Mouse (Mus musculus): ENCODE measurements at regions not wholly inside any gene's neighbourhood (a gene's known extent, or its start where the extent isn't known, plus 50 kb on each side); places are given as distances from the start of the nearest gene placed in this dataset.

DNA sequence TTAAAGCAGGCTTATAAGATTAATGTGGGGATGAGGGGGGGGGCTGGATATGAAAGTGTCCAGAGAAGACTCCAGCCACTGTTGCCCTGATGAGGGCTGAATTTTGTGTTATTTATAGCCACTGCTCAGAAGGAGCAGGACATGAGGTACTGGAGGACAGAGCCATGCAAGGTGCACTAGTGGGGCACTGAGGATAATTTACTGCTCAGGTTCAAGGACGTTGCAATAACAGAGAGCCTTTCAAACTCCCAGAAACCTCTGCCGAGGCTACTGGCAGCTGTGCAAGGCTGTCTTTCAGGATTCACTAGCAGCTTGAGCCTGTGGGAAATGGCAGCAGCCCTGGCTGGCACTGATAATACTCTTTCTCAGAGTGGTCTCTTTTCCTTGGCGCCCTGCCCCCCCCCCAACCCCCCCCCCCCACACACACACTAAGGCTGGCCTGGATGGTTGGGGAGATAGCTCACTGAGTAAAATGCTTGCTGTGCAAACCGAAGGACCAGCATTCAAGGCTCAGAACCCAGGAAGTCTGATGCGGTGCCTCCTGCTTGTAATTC lies 416.7 kb upstream of the Ercc4 start:
- TF ChIP-seq EP300 (IDR thresholded peaks at IDR 0.05; ENCODE audit: low read depth) = no peak
- no peak for TF ChIP-seq CTCF (IDR thresholded peaks at IDR 0.05; ENCODE audit: low read depth)
- WGBS = 30% methylated on average over 4 of the region's 5 CpGs

GRCm38 (mm10) chr16:12693346-12693745 lies 416.1 kb upstream of the Ercc4 start:
- H3K4me2 ChIP-seq (ENCODE audit: low read depth, low read length) = no peak overlapping the region
- no peak for ATAC-seq (ENCODE audit: insufficient read depth, low read depth)
- DNase-seq (ENCODE audit: low spot score) = no peak
- H3K9ac ChIP-seq (replicated peaks; ENCODE audit: low read depth, low read length) = no peak overlapping the region
- no peak overlapping the region for H3K4me3 ChIP-seq (ENCODE audit: low read depth, low read length)
- no peak overlapping the region for H3K27ac ChIP-seq (ENCODE audit: low read depth)
- H3K36me3 ChIP-seq (replicated peaks; ENCODE audit: control insufficient read depth, insufficient read depth, low read length) = no peaks in the 10 kb centered on the region
- TF ChIP-seq CTCF (IDR thresholded peaks at IDR 0.05; ENCODE audit: low read depth) = no peak
- TF ChIP-seq EP300 (IDR thresholded peaks at IDR 0.05; ENCODE audit: low read depth) = no peak
- 73% methylated on average over 7 of the region's 7 CpGs for WGBS
- peaks cover 10% of the 10 kb centered on the region; the same call in 1 of the 2 replicates for H3K4me1 ChIP-seq (ENCODE audit: control insufficient read depth, insufficient read depth)
- H3K27me3 ChIP-seq (ENCODE audit: control insufficient read depth, insufficient read depth, low read length) = no peaks in the 10 kb centered on the region
- H3K9me3 ChIP-seq (replicated peaks; ENCODE audit: control insufficient read depth, low read length) = no peaks in the 10 kb centered on the region

More for the DNA sequence above, 416.7 kb upstream of the Ercc4 start:
- H3K27ac ChIP-seq (ENCODE audit: low read depth) = no peak overlapping the region
- H3K36me3 ChIP-seq (replicated peaks; ENCODE audit: control insufficient read depth, insufficient read depth, low read length) = no peaks in the 10 kb centered on the region
- H3K27me3 ChIP-seq (ENCODE audit: control insufficient read depth, insufficient read depth, low read length) = no peaks in the 10 kb centered on the region
- H3K9ac ChIP-seq (replicated peaks; ENCODE audit: low read depth, low read length) = no peak overlapping the region
- no peaks in the 10 kb centered on the region for H3K9me3 ChIP-seq (replicated peaks; ENCODE audit: control insufficient read depth, low read length)
- no peak for DNase-seq (ENCODE audit: low spot score)
- no peak for ATAC-seq (ENCODE audit: insufficient read depth, low read depth)
- H3K4me1 ChIP-seq (ENCODE audit: control insufficient read depth, insufficient read depth) = peaks cover 10% of the 10 kb centered on the region; the same call in 1 of the 2 replicates
- H3K4me3 ChIP-seq (ENCODE audit: low read depth, low read length) = no peak overlapping the region
- H3K4me2 ChIP-seq (ENCODE audit: low read depth, low read length) = no peak overlapping the region

DNA sequence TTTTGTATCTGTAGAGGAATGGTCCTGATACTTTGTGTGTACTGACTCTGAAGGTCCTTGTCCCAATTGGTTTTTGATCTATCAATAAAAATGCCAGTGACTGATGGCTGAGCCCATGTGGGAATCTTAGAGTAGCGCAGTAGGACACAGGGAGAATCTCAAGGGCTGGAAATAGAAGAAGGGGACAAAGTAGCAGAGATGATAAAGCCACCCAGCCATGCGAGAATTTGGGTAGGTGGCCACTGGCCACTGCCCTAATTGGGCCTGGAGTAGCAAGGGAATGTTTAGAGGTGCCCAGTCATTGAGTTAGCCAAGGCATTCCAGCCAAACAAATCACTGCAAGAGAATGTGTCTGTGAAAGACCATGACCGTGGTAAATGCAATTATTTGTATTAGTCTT lies 414.8 kb upstream of the Ercc4 start:
- WGBS = 77% methylated on average over 3 of the region's 3 CpGs
- Histone ChIP-seq H3K9ac (replicated peaks; ENCODE audit: low read depth, low read length) (no peak overlapping the region), H3K4me1 (ENCODE audit: control insufficient read depth, insufficient read depth) (peaks cover 10% of the 10 kb centered on the region; the same call in 1 of the 2 replicates), H3K27ac (ENCODE audit: low read depth) (no peak overlapping the region), H3K27me3 (ENCODE audit: control insufficient read depth, insufficient read depth, low read length) (no peaks in the 10 kb centered on the region), H3K4me3 (ENCODE audit: low read depth, low read length) (no peak overlapping the region), H3K4me2 (ENCODE audit: low read depth, low read length) (no peak overlapping the region), H3K36me3 (replicated peaks; ENCODE audit: control insufficient read depth, insufficient read depth, low read length) (no peaks in the 10 kb centered on the region), H3K9me3 (replicated peaks; ENCODE audit: control insufficient read depth, low read length) (no peaks in the 10 kb centered on the region)
- DNase-seq (ENCODE audit: low spot score) = no peak
- no peak for TF ChIP-seq EP300 (IDR thresholded peaks at IDR 0.05; ENCODE audit: low read depth)
- TF ChIP-seq CTCF (IDR thresholded peaks at IDR 0.05; ENCODE audit: low read depth) = no peak
- no peak for ATAC-seq (ENCODE audit: insufficient read depth, low read depth)

- H3K36me3 ChIP-seq (replicated peaks; ENCODE audit: control insufficient read depth, insufficient read depth, low read length) = no peaks in the 10 kb centered on the region
- H3K27ac ChIP-seq (ENCODE audit: low read depth) = peak overlapping the region; percentile 55
- DNase-seq (ENCODE audit: low spot score) (peak; percentile 52), ATAC-seq (ENCODE audit: insufficient read depth, low read depth) (peak; percentile 83)
- peak overlapping the region; percentile 22; the same call in 1 of the 2 replicates for H3K4me2 ChIP-seq (ENCODE audit: low read depth, low read length)
- peak; percentile 60; the same call in 1 of the 2 replicates for TF ChIP-seq EP300 (IDR thresholded peaks at IDR 0.05; ENCODE audit: low read depth)
- TF ChIP-seq CTCF (IDR thresholded peaks at IDR 0.05; ENCODE audit: low read depth) = no peak
- no peak overlapping the region for H3K9ac ChIP-seq (replicated peaks; ENCODE audit: low read depth, low read length)
- no peaks in the 10 kb centered on the region for H3K27me3 ChIP-seq (ENCODE audit: control insufficient read depth, insufficient read depth, low read length)
- no peaks in the 10 kb centered on the region for H3K9me3 ChIP-seq (replicated peaks; ENCODE audit: control insufficient read depth, low read length)
- peaks cover 10% of the 10 kb centered on the region; the same call in 1 of the 2 replicates for H3K4me1 ChIP-seq (ENCODE audit: control insufficient read depth, insufficient read depth)
- no peak overlapping the region for H3K4me3 ChIP-seq (ENCODE audit: low read depth, low read length)
- WGBS = 33% methylated on average over 10 of the region's 10 CpGs
Observed at GRCm38 (mm10) chr16:12696939-12697621, 412.4 kb upstream of the Ercc4 start.

GRCm38 (mm10) chr16:12699557-12699956 lies 409.9 kb upstream of the Ercc4 start:
- Histone ChIP-seq H3K4me3 (ENCODE audit: low read depth, low read length) (no peak overlapping the region), H3K36me3 (replicated peaks; ENCODE audit: control insufficient read depth, insufficient read depth, low read length) (no peaks in the 10 kb centered on the region), H3K27ac (ENCODE audit: low read depth) (no peak overlapping the region), H3K9me3 (replicated peaks; ENCODE audit: control insufficient read depth, low read length) (no peaks in the 10 kb centered on the region), H3K4me1 (ENCODE audit: control insufficient read depth, insufficient read depth) (0 out of 2 replicates have a peak, but pooled peaks cover 6% of the 10 kb centered on the region), H3K9ac (replicated peaks; ENCODE audit: low read depth, low read length) (no peak overlapping the region), H3K27me3 (ENCODE audit: control insufficient read depth, insufficient read depth, low read length) (no peaks in the 10 kb centered on the region), H3K4me2 (ENCODE audit: low read depth, low read length) (no peak overlapping the region)
- ATAC-seq (ENCODE audit: insufficient read depth, low read depth) = no peak
- no peak for DNase-seq (ENCODE audit: low spot score)
- 91% methylated on average over 5 of the region's 5 CpGs for WGBS
- TF ChIP-seq EP300 (IDR thresholded peaks at IDR 0.05; ENCODE audit: low read depth) = no peak
- TF ChIP-seq CTCF (IDR thresholded peaks at IDR 0.05; ENCODE audit: low read depth) = no peak

Data from heart, postnatal 0 days (tissue).